Mouse (Mus musculus) spleen, adult 2 months (tissue): ENCODE measurements around the gene Rpp25l.

ENCODE experiments used
- CTCF ChIP-seq: fragments of 200-500 bp; IDR thresholded peaks from 2 replicates; pipeline ENCODE4 v1.5.1; 2011; ENCODE audit warnings: mild to moderate bottlenecking, inconsistent platforms; ENCODE audit not compliant: insufficient read depth, insufficient read length, insufficient replicate concordance; ENCODE audit errors: extremely low read depth
- POLR2A ChIP-seq: fragments of 200-500 bp; IDR thresholded peaks from 2 replicates; pipeline ENCODE4 v1.6.1; 2011; ENCODE audit warnings: low read depth, low read length, inconsistent platforms

DNA sequence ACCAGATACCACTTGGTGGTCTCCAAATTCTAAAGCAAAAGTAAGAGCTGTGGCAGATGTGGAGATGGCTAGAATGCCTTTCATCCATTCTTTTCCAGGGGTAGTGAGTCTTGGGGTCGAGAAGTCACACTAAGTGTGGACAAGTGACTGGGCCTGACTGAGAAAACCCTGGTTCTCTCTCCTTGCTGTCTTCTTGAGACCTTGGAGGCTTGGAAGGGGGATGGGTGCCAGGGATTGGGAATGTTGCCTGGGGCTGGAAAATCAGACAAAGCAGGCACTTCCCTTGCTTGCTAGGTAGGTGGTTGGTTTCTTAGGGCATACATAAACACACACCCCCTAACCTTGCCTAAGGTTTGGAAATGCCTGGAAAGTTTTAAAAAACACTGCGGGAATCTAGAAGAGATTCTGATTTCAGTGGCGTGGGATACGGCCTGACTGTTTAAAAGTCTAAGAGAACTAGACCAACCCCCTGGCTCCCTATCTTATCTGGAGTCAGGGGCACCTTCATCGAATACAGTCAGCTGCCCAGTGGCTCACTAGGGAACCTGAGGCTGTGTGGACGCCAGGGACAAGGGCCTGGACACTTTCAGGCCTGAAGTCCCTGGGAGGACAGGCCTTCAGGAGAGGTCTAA, 46.4 kb upstream of the Rpp25l start:
- TF ChIP-seq CTCF (no peak), POLR2A (no peak)
